Mouse (Mus musculus) frontal cortex, adult 2 months (tissue): ENCODE data around the gene Nxt2. TPM values are rescaled to one million over a fixed set of nuclear protein-coding genes. Genes with fewer than 3 reads are reported as not detected.
"Not testable (repeated sequence)": the region's sequence is repeated elsewhere in the genome, so short reads cannot be mapped to it uniquely, and the experiment has no call there.

ENCODE experiments used
- DNase-seq, 2 experiments: peaks; one replicate each; pipeline ENCODE4 v3.0.0; 2022; ENCODE audit warnings: low spot score in 1 of 2; ENCODE audit errors: extremely low spot score in 1 of 2
- polyA plus RNA-seq: library from polyadenylated mRNA; depleted of rRNA; stranded (reverse); fragments of >200 nt; gene quantifications from 2 replicates; pipeline ENCODE4 v1.2.3, GENCODE M21; 2012; rRNA removed

Gene Nxt2
- polyA plus RNA-seq: 21.1 and 22.0 TPM in 2 replicates

GRCm38 (mm10) chrX:142226542-142226941 lies at the start of gene Nxt2:
Gene Nxt2 (plus strand): TSS chrX:142226770.
- no peak for DNase-seq

- DNase-seq: no peak
These were observed 49.6 kb upstream of the Nxt2 start for GRCm38 (mm10) chrX:142176981-142177380.

GRCm38 (mm10) chrX:142182026-142182425 lies 44.5 kb upstream of the Nxt2 start:
- DNase-seq: no peak

- peak in 1 of 2 experiments; percentile 60 for DNase-seq
These were observed 37.4 kb upstream of the Nxt2 start for GRCm38 (mm10) chrX:142189023-142189703.

- no peak for DNase-seq
These were observed 36.2 kb upstream of the Nxt2 start for GRCm38 (mm10) chrX:142190355-142190754.

- DNase-seq: peak in 1 of 2 experiments; percentile 13
These were observed 32.1 kb upstream of the Nxt2 start for GRCm38 (mm10) chrX:142194420-142194819.

- DNase-seq: no peak
These were observed 31.0 kb upstream of the Nxt2 start for GRCm38 (mm10) chrX:142195551-142195950.

GRCm38 (mm10) chrX:142196831-142197230 lies 29.7 kb upstream of the Nxt2 start, which contains the start of gene Gucy2f:
Gene Gucy2f (minus strand): TSS chrX:142196931.
- no peak for DNase-seq

- DNase-seq: peak; percentile 7 to 79
These were observed 26.3 kb upstream of the Nxt2 start for GRCm38 (mm10) chrX:142200295-142200694.

GRCm38 (mm10) chrX:142227398-142228054 lies 956 bp downstream of the Nxt2 start:
- DNase-seq: no peak

- DNase-seq: peak; percentile 24 to 74
These were observed 1.6 kb downstream of the Nxt2 start for GRCm38 (mm10) chrX:142228055-142228768.

- DNase-seq: peak in 1 of 2 experiments; percentile 4
These were observed 2.2 kb downstream of the Nxt2 start for GRCm38 (mm10) chrX:142228769-142229158.

GRCm38 (mm10) chrX:142236146-142236545 lies 9.6 kb downstream of the Nxt2 start:
- not testable (repeated sequence) for DNase-seq

- peak in 1 of 2 experiments; percentile 20 for DNase-seq
These were observed 10.5 kb downstream of the Nxt2 start for GRCm38 (mm10) chrX:142237101-142237500.

- DNase-seq: no peak
These were observed 19.2 kb downstream of the Nxt2 start for GRCm38 (mm10) chrX:142245682-142246327.

GRCm38 (mm10) chrX:142250008-142250736 lies 23.6 kb downstream of the Nxt2 start:
- no peak for DNase-seq

- DNase-seq: no peak
These were observed 49.5 kb downstream of the Nxt2 start for GRCm38 (mm10) chrX:142276031-142276430.

GRCm38 (mm10) chrX:142276573-142276972 lies 50.0 kb downstream of the Nxt2 start:
- no peak for DNase-seq

- DNase-seq: no peak
These were observed 59.3 kb downstream of the Nxt2 start for GRCm38 (mm10) chrX:142285905-142286304.
